Mouse (Mus musculus): ENCODE data around the gene Bach1.

The Bach1 gene

GRCm38 (mm10) chr16:87701891-87702290 is 3.1 kb downstream of the Bach1 start:
- no peak overlapping the region for H3K4me3 ChIP-seq (replicated peaks; ENCODE audit: low read length)
- TF ChIP-seq NANOG (IDR thresholded peaks at IDR 0.05; ENCODE audit: borderline replicate concordance, low read length), result no peak
- TF ChIP-seq POU5F1 (IDR thresholded peaks at IDR 0.05; ENCODE audit: borderline replicate concordance, low read length), result no peak
- TF ChIP-seq CTCF (conservative IDR thresholded peaks at IDR 0.05; ENCODE audit: low read length), result no peak
- H3K36me3 ChIP-seq (ENCODE audit: insufficient read depth, low read length), result peaks cover 4% of the 10 kb centered on the region; the same call in 1 of the 2 replicates
- no peaks in the 10 kb centered on the region for H3K9me3 ChIP-seq (ENCODE audit: low read length)
- H3K4me1 ChIP-seq (replicated peaks; ENCODE audit: low read depth, low read length), result peaks cover 67% of the 10 kb centered on the region
- peaks cover 11% of the 10 kb centered on the region for H3K27me3 ChIP-seq (ENCODE audit: insufficient read depth, low read length)

DNA sequence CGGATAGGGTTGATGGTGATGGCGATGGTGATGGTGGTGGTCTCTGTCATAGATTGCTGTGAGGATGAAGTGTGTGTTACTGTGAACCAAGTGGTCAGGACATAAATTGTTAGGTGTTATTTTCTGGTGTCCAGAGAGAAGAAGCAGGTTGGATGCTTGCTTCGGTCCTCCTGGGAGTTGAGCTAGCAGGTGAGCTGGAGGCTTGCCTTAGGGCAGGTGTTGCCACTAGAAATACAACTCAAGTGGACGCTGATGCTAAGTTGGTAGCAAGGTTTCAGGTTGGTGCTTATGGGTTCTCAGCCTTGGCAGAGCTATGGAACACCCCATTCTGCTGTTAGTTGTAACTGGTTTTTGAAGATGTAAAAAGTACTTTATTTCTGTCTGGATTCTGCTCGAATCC is 4.1 kb downstream of the Bach1 start:
- Histone ChIP-seq H3K4me3 (replicated peaks; ENCODE audit: low read length) (no peak overlapping the region), H3K4me1 (replicated peaks; ENCODE audit: low read depth, low read length) (peaks cover 71% of the 10 kb centered on the region), H3K9me3 (ENCODE audit: low read length) (no peaks in the 10 kb centered on the region), H3K36me3 (ENCODE audit: insufficient read depth, low read length) (peaks cover 4% of the 10 kb centered on the region; the same call in 1 of the 2 replicates), H3K27me3 (ENCODE audit: insufficient read depth, low read length) (peaks cover 1% of the 10 kb centered on the region)
- no peak for TF ChIP-seq POU5F1 (IDR thresholded peaks at IDR 0.05; ENCODE audit: borderline replicate concordance, low read length)
- TF ChIP-seq CTCF (conservative IDR thresholded peaks at IDR 0.05; ENCODE audit: low read length), result no peak
- TF ChIP-seq NANOG (IDR thresholded peaks at IDR 0.05; ENCODE audit: borderline replicate concordance, low read length), result no peak

DNA sequence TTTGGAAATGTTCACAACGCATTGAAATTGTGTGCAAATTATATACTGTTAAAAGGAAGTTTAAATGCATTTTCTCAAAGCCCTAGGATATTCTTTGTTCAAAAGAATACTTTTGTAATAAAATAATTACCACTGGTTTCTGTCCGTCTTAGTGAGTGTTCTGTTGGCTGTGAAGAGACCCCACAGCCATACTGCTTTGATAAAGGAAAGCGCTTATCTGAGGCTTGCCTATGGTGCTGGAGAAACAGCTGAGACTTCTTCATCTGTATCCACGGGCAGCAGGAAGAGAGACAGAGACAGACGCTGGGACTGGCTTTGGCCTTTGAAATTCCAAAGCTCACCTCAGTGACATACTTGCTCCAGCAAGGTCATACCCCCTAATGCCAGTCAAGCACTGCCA is 5.5 kb downstream of the Bach1 start:
- Histone ChIP-seq H3K36me3 (ENCODE audit: insufficient read depth, low read length) (peaks cover 4% of the 10 kb centered on the region; the same call in 1 of the 2 replicates), H3K27me3 (ENCODE audit: insufficient read depth, low read length) (no peaks in the 10 kb centered on the region), H3K9me3 (ENCODE audit: low read length) (no peaks in the 10 kb centered on the region), H3K4me3 (replicated peaks; ENCODE audit: low read length) (no peak overlapping the region), H3K4me1 (replicated peaks; ENCODE audit: low read depth, low read length) (peaks cover 80% of the 10 kb centered on the region)
- no peak for TF ChIP-seq CTCF (conservative IDR thresholded peaks at IDR 0.05; ENCODE audit: low read length)
- no peak for TF ChIP-seq NANOG (IDR thresholded peaks at IDR 0.05; ENCODE audit: borderline replicate concordance, low read length)
- TF ChIP-seq POU5F1 (IDR thresholded peaks at IDR 0.05; ENCODE audit: borderline replicate concordance, low read length), result no peak

DNA sequence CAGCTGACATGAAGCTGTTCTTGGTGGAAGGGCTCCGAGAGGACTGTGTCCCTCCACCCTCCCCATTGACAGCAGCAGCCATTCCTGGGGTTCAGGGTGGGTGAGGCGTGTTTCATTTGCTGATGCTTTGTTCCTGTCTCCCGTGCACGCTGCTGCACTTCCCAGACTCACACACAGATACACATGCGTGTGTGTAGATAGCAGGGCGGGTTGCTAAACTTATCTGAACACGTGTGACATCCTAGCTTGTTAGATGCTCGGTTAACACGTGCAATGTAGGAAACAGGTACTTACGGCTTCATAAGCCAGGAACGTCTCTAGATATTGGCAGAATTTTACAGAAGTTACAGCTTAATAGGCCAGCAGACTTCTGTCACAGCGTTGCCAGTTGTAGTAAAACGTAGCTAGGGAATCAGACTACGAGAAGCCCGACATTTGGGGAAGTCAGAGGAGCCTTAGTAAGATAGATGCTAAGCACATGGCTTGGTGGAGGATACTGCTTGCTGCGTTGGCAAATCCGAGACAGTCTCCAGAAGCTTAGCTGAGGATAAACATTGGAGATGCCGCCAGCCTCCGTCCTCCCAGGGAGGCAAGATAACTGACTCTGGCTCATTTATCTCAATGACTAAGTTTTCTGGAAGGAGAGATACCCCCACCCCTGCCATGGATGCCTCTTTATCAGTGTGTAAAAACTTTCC is 7.3 kb downstream of the Bach1 start:
- H3K36me3 ChIP-seq (ENCODE audit: insufficient read depth, low read length), result peaks cover 4% of the 10 kb centered on the region; the same call in 1 of the 2 replicates
- no peak overlapping the region for H3K4me3 ChIP-seq (replicated peaks; ENCODE audit: low read length)
- no peaks in the 10 kb centered on the region for H3K27me3 ChIP-seq (ENCODE audit: insufficient read depth, low read length)
- no peak for TF ChIP-seq CTCF (conservative IDR thresholded peaks at IDR 0.05; ENCODE audit: low read length)
- TF ChIP-seq NANOG (IDR thresholded peaks at IDR 0.05; ENCODE audit: borderline replicate concordance, low read length), result no peak
- no peak for TF ChIP-seq POU5F1 (IDR thresholded peaks at IDR 0.05; ENCODE audit: borderline replicate concordance, low read length)
- no peaks in the 10 kb centered on the region for H3K9me3 ChIP-seq (ENCODE audit: low read length)
- peaks cover 84% of the 10 kb centered on the region for H3K4me1 ChIP-seq (replicated peaks; ENCODE audit: low read depth, low read length)

DNA sequence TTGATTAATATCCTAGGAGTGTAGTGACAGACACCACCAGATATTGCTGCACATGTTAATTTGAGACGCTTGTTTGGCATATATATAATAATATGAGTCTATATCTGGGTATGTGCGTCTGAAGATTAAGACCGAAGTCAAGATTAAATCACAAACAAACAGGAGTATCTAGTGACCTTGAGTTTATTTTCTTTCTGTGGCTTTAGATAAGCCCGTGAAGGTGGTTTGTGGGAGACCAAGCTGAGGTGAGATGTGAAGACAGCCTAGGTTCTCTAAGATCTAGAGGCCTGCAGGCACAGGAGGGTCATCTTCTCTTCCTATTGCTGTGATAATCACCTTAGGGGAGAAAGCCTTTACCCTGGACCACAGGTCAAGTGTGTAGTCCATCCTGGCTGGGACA is 8.6 kb downstream of the Bach1 start:
- no peaks in the 10 kb centered on the region for H3K27me3 ChIP-seq (ENCODE audit: insufficient read depth, low read length)
- H3K4me1 ChIP-seq (replicated peaks; ENCODE audit: low read depth, low read length), result peaks cover 80% of the 10 kb centered on the region
- H3K9me3 ChIP-seq (ENCODE audit: low read length), result no peaks in the 10 kb centered on the region
- H3K4me3 ChIP-seq (replicated peaks; ENCODE audit: low read length), result no peak overlapping the region
- TF ChIP-seq NANOG (IDR thresholded peaks at IDR 0.05; ENCODE audit: borderline replicate concordance, low read length) (no peak), CTCF (conservative IDR thresholded peaks at IDR 0.05; ENCODE audit: low read length) (no peak), POU5F1 (IDR thresholded peaks at IDR 0.05; ENCODE audit: borderline replicate concordance, low read length) (no peak)
- H3K36me3 ChIP-seq (ENCODE audit: insufficient read depth, low read length), result peaks cover 4% of the 10 kb centered on the region; the same call in 1 of the 2 replicates

- H3K27me3 ChIP-seq (ENCODE audit: insufficient read depth, low read length), result no peaks in the 10 kb centered on the region
- H3K9me3 ChIP-seq (ENCODE audit: low read length), result no peaks in the 10 kb centered on the region
- no peak overlapping the region for H3K4me3 ChIP-seq (replicated peaks; ENCODE audit: low read length)
- no peak for TF ChIP-seq NANOG (IDR thresholded peaks at IDR 0.05; ENCODE audit: borderline replicate concordance, low read length)
- no peak for TF ChIP-seq CTCF (conservative IDR thresholded peaks at IDR 0.05; ENCODE audit: low read length)
- no peak for TF ChIP-seq POU5F1 (IDR thresholded peaks at IDR 0.05; ENCODE audit: borderline replicate concordance, low read length)
- H3K4me1 ChIP-seq (replicated peaks; ENCODE audit: low read depth, low read length), result peaks cover 81% of the 10 kb centered on the region
- peaks cover 4% of the 10 kb centered on the region; the same call in 1 of the 2 replicates for H3K36me3 ChIP-seq (ENCODE audit: insufficient read depth, low read length)
Measured at GRCm38 (mm10) chr16:87708570-87708969, 9.8 kb downstream of the Bach1 start.

DNA sequence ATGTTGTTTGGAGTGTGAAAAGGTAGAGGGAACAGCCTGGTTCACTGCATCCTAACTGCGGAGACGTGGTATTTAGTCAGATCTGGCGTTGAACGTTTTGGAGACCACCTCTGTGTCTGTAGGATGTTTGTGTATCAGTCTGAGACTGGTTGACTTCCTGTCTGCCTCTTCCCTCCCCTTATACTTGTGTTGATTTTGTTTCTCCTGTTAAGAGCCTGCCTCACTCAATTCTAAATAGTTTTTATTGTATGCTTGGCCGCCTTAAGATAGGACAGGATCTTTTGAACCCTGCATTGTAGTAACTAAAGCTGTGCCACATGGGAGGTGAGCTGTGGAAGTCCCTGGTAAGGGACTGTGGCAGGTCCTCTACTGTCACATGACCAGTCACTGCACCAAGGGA is 10.4 kb downstream of the Bach1 start:
- H3K4me3 ChIP-seq (replicated peaks; ENCODE audit: low read length), result no peak overlapping the region
- peaks cover 81% of the 10 kb centered on the region for H3K4me1 ChIP-seq (replicated peaks; ENCODE audit: low read depth, low read length)
- H3K27me3 ChIP-seq (ENCODE audit: insufficient read depth, low read length), result no peaks in the 10 kb centered on the region
- H3K9me3 ChIP-seq (ENCODE audit: low read length), result no peaks in the 10 kb centered on the region
- no peak for TF ChIP-seq NANOG (IDR thresholded peaks at IDR 0.05; ENCODE audit: borderline replicate concordance, low read length)
- TF ChIP-seq POU5F1 (IDR thresholded peaks at IDR 0.05; ENCODE audit: borderline replicate concordance, low read length), result no peak
- TF ChIP-seq CTCF (conservative IDR thresholded peaks at IDR 0.05; ENCODE audit: low read length), result no peak
- peaks cover 4% of the 10 kb centered on the region; the same call in 1 of the 2 replicates for H3K36me3 ChIP-seq (ENCODE audit: insufficient read depth, low read length)

GRCm38 (mm10) chr16:87709971-87710370 is 11.2 kb downstream of the Bach1 start:
- no peaks in the 10 kb centered on the region for H3K9me3 ChIP-seq (ENCODE audit: low read length)
- no peak overlapping the region for H3K4me3 ChIP-seq (replicated peaks; ENCODE audit: low read length)
- no peaks in the 10 kb centered on the region for H3K27me3 ChIP-seq (ENCODE audit: insufficient read depth, low read length)
- TF ChIP-seq CTCF (conservative IDR thresholded peaks at IDR 0.05; ENCODE audit: low read length) (no peak), NANOG (IDR thresholded peaks at IDR 0.05; ENCODE audit: borderline replicate concordance, low read length) (no peak), POU5F1 (IDR thresholded peaks at IDR 0.05; ENCODE audit: borderline replicate concordance, low read length) (no peak)
- H3K4me1 ChIP-seq (replicated peaks; ENCODE audit: low read depth, low read length), result peaks cover 83% of the 10 kb centered on the region
- H3K36me3 ChIP-seq (ENCODE audit: insufficient read depth, low read length), result no peaks in the 10 kb centered on the region; the same call in 1 of the 2 replicates

Measured in E14TG2a.4 (cell line).